Mouse (Mus musculus) limb, embryonic 11.5 days (tissue): ENCODE data around the gene Cds2. TPM values are rescaled to one million over a fixed set of nuclear protein-coding genes. Genes with fewer than 3 reads are reported as not detected.
"Not testable (repeated sequence)": the region's sequence is repeated elsewhere in the genome, so short reads cannot be mapped to it uniquely, and the experiment has no call there.

Source experiments
- ATAC-seq: fragments of 200-750 bp; cut with Nextera tagmentation; 2 replicates; pipeline ENCODE4 v1.8.0; 2017; ENCODE audit warnings: low read depth; ENCODE audit not compliant: insufficient number of reproducible peaks, low FRiP score, low TSS enrichment
- DNase-seq: peaks from one replicate; pipeline ENCODE4 v3.0.0-alpha.2; 2015; ENCODE audit warnings: low spot score
- H3K27ac ChIP-seq: fragments of 300-500 bp; sonication (generic); replicated peaks from 2 replicates; pipeline ENCODE4 v1.5.1; 2014; ENCODE audit warnings: low read depth, mild to moderate bottlenecking, low read length
- H3K27me3 ChIP-seq: fragments of 300-500 bp; sonication (generic); 2 replicates; pipeline ENCODE4 v1.6.1; 2014; ENCODE audit warnings: mild to moderate bottlenecking, low read length, mixed read lengths; ENCODE audit not compliant: control insufficient read depth, insufficient read depth
- H3K36me3 ChIP-seq: fragments of 300-500 bp; sonication (generic); 2 replicates; pipeline ENCODE4 v1.6.1; 2014; ENCODE audit warnings: mild to moderate bottlenecking, low read length, moderate library complexity, mixed read lengths; ENCODE audit not compliant: control insufficient read depth, insufficient read depth
- H3K4me1 ChIP-seq: fragments of 300-500 bp; sonication (generic); 2 replicates; pipeline ENCODE4 v1.6.1; 2014; ENCODE audit warnings: low read length, mixed read lengths; ENCODE audit not compliant: control insufficient read depth, insufficient read depth
- H3K4me2 ChIP-seq: fragments of 300-500 bp; sonication (generic); 2 replicates; pipeline ENCODE4 v1.6.1; 2014; ENCODE audit warnings: low read depth, mild to moderate bottlenecking, moderate library complexity; ENCODE audit not compliant: severe bottlenecking
- H3K4me3 ChIP-seq: fragments of 300-500 bp; sonication (generic); 2 replicates; pipeline ENCODE4 v1.5.1; 2014; ENCODE audit warnings: low read depth, low read length
- H3K9ac ChIP-seq: fragments of 300-500 bp; sonication (generic); 2 replicates; pipeline ENCODE4 v1.6.1; 2014; ENCODE audit warnings: mild to moderate bottlenecking, low read length
- H3K9me3 ChIP-seq: fragments of 300-500 bp; sonication (generic); 2 replicates; pipeline ENCODE4 v1.6.1; 2016; ENCODE audit warnings: low read length; ENCODE audit not compliant: control insufficient read depth
- WGBS: fragments of 180-500 bp; shearing (Covaris S2); extraction: QIAGEN DNeasy Blood & Tissue Kit; methylation state at CpG from one replicate; pipeline ENCODE4 v1.1.7; 2014; 5-methylcytosine and 5-hydroxymethylcytosine counted together
- polyA plus RNA-seq: library from polyadenylated mRNA; unstranded; fragments of >200 nt; fragmentation: Nextera tagmentation; extraction: Ambion mirVana; gene quantifications from 2 replicates; pipeline ENCODE4 v1.2.1, GENCODE M21; 2014

Cds2 gene
- polyA plus RNA-seq, result 27.3 and 27.4 TPM in 2 replicates

- H3K4me2 ChIP-seq, result peak within 1 kb of the TSS; percentile 66
- H3K9me3 ChIP-seq, result no peaks in the 10 kb centered on the region
- peak within 1 kb of the TSS; percentile 79 for H3K9ac ChIP-seq
- H3K4me1 ChIP-seq, result no peaks in the 10 kb centered on the region; the same call in 1 of the 2 replicates
- ATAC-seq, result peak; percentile 98
- H3K4me3 ChIP-seq, result peak within 1 kb of the TSS; percentile 90
- H3K27ac ChIP-seq, result peak within 1 kb of the TSS; percentile 58; the same call in 1 of the 2 replicates
- H3K36me3 ChIP-seq, result no peaks in the 10 kb centered on the region
- DNase-seq, result peak; percentile 98
- H3K27me3 ChIP-seq, result no peaks in the 10 kb centered on the region
- under 1% methylated on average over 49 of the region's 49 CpGs for WGBS
Observed at GRCm38 (mm10) chr2:132262879-132263398, at the start of gene Cds2. Gene Cds2, plus strand, starts transcription at chr2:132263148.

GRCm38 (mm10) chr2:132221611-132222073, 41.3 kb upstream of the Cds2 start:
- no peak overlapping the region for H3K4me2 ChIP-seq
- H3K4me1 ChIP-seq, result no peaks in the 10 kb centered on the region
- ATAC-seq (no peak), DNase-seq (no peak)
- H3K9me3 ChIP-seq, result no peaks in the 10 kb centered on the region
- no peak overlapping the region for H3K9ac ChIP-seq
- no peaks in the 10 kb centered on the region for H3K36me3 ChIP-seq
- no peak overlapping the region for H3K4me3 ChIP-seq
- no peaks in the 10 kb centered on the region for H3K27me3 ChIP-seq
- 67% methylated on average over 11 of the region's 11 CpGs for WGBS
- H3K27ac ChIP-seq, result no peak overlapping the region

- H3K4me1 ChIP-seq, result no peaks in the 10 kb centered on the region
- H3K9me3 ChIP-seq, result no peaks in the 10 kb centered on the region
- ATAC-seq (no peak), DNase-seq (no peak)
- H3K27ac ChIP-seq, result no peak overlapping the region
- no peaks in the 10 kb centered on the region for H3K27me3 ChIP-seq
- H3K4me3 ChIP-seq, result no peak overlapping the region
- no peaks in the 10 kb centered on the region for H3K36me3 ChIP-seq
- H3K4me2 ChIP-seq, result no peak overlapping the region
- 89% methylated on average over 4 of the region's 4 CpGs for WGBS
- H3K9ac ChIP-seq, result no peak overlapping the region
Observed at GRCm38 (mm10) chr2:132224359-132224758, 38.6 kb upstream of the Cds2 start.

GRCm38 (mm10) chr2:132232413-132232945, 30.5 kb upstream of the Cds2 start:
- DNase-seq (no peak), ATAC-seq (no peak)
- Histone ChIP-seq H3K9me3 (no peaks in the 10 kb centered on the region), H3K27ac (no peak overlapping the region), H3K4me3 (no peak overlapping the region), H3K4me1 (no peaks in the 10 kb centered on the region), H3K36me3 (no peaks in the 10 kb centered on the region), H3K9ac (no peak overlapping the region), H3K4me2 (no peak overlapping the region), H3K27me3 (no peaks in the 10 kb centered on the region)
- WGBS, result 87% methylated on average over 3 of the region's 3 CpGs

GRCm38 (mm10) chr2:132233985-132234765, 28.8 kb upstream of the Cds2 start:
- no peak for ATAC-seq
- Histone ChIP-seq H3K27me3 (no peaks in the 10 kb centered on the region), H3K36me3 (no peaks in the 10 kb centered on the region), H3K4me3 (no peak overlapping the region), H3K9me3 (no peaks in the 10 kb centered on the region), H3K9ac (no peak overlapping the region), H3K27ac (no peak overlapping the region), H3K4me2 (no peak overlapping the region), H3K4me1 (no peaks in the 10 kb centered on the region)
- DNase-seq, result no peak
- WGBS, result 68% methylated on average over 16 of the region's 16 CpGs

GRCm38 (mm10) chr2:132235291-132235690, 27.7 kb upstream of the Cds2 start:
- H3K4me3 ChIP-seq, result no peak overlapping the region
- WGBS, result 44% methylated on average over 2 of the region's 2 CpGs
- DNase-seq (no peak), ATAC-seq (no peak)
- no peaks in the 10 kb centered on the region for H3K9me3 ChIP-seq
- H3K4me2 ChIP-seq, result no peak overlapping the region
- no peaks in the 10 kb centered on the region for H3K36me3 ChIP-seq
- no peaks in the 10 kb centered on the region for H3K4me1 ChIP-seq
- no peaks in the 10 kb centered on the region for H3K27me3 ChIP-seq
- no peak overlapping the region for H3K27ac ChIP-seq
- no peak overlapping the region for H3K9ac ChIP-seq

- Histone ChIP-seq H3K4me1 (no peaks in the 10 kb centered on the region), H3K27ac (no peak overlapping the region), H3K9me3 (no peaks in the 10 kb centered on the region), H3K4me2 (no peak overlapping the region), H3K36me3 (no peaks in the 10 kb centered on the region), H3K27me3 (no peaks in the 10 kb centered on the region), H3K4me3 (no peak overlapping the region), H3K9ac (no peak overlapping the region)
- DNase-seq, result no peak
- ATAC-seq, result no peak
- 76% methylated on average over 7 of the region's 7 CpGs for WGBS
Observed at GRCm38 (mm10) chr2:132235975-132236374, 27.0 kb upstream of the Cds2 start.

- not testable (repeated sequence) for H3K27me3 ChIP-seq, H3K36me3 ChIP-seq, ATAC-seq, H3K4me2 ChIP-seq, H3K9me3 ChIP-seq, H3K9ac ChIP-seq, H3K27ac ChIP-seq, H3K4me1 ChIP-seq, DNase-seq, H3K4me3 ChIP-seq
- 90% methylated on average over 3 of the region's 3 CpGs for WGBS
Observed at GRCm38 (mm10) chr2:132239434-132239833, 23.5 kb upstream of the Cds2 start.
